Mouse (Mus musculus) midbrain, postnatal 0 days (tissue): ENCODE measurements around the gene 1700056E22Rik. TPM values are rescaled to one million over a fixed set of nuclear protein-coding genes. Genes with fewer than 3 reads are reported as not detected.

Experiments
- ATAC-seq: fragments of 200-750 bp; cut with Nextera tagmentation; 2 replicates; pipeline ENCODE4 v1.8.0; 2017; ENCODE audit warnings: moderate number of reproducible peaks, mild to moderate bottlenecking, moderate TSS enrichment, moderate library complexity; ENCODE audit not compliant: low FRiP score
- DNase-seq: peaks from one replicate; pipeline ENCODE4 v3.0.0-alpha.2; 2015; ENCODE audit warnings: low spot score
- H3K27ac ChIP-seq: fragments of 300-500 bp; sonication (generic); 2 replicates; pipeline ENCODE4 v1.5.1; 2014; ENCODE audit warnings: low read depth, mild to moderate bottlenecking, low read length, mixed read lengths
- H3K27me3 ChIP-seq: fragments of 300-500 bp; sonication (generic); 2 replicates; pipeline ENCODE4 v1.6.1; 2014; ENCODE audit warnings: low read length, control low read depth, mixed read lengths; ENCODE audit not compliant: insufficient read depth
- H3K36me3 ChIP-seq: fragments of 300-500 bp; sonication (generic); 2 replicates; pipeline ENCODE4 v1.6.1; 2014; ENCODE audit warnings: low read length, control low read depth, mixed read lengths; ENCODE audit not compliant: insufficient read depth
- H3K4me1 ChIP-seq: fragments of 300-500 bp; sonication (generic); 2 replicates; pipeline ENCODE4 v1.6.1; 2014; ENCODE audit warnings: mild to moderate bottlenecking, control low read depth, antibody characterized with exemption, low read length, mixed read lengths; ENCODE audit not compliant: insufficient read depth
- H3K4me2 ChIP-seq: fragments of 300-500 bp; sonication (generic); 2 replicates; pipeline ENCODE4 v1.6.1; 2014; ENCODE audit warnings: low read depth, mild to moderate bottlenecking, low read length, mixed read lengths; ENCODE audit not compliant: poor library complexity, severe bottlenecking
- H3K4me3 ChIP-seq: fragments of 300-500 bp; sonication (generic); 2 replicates; pipeline ENCODE4 v1.5.1; 2014; ENCODE audit warnings: low read depth, mild to moderate bottlenecking, low read length, moderate library complexity
- H3K9ac ChIP-seq: fragments of 300-500 bp; sonication (generic); replicated peaks from 2 replicates; pipeline ENCODE4 v1.6.1; 2014; ENCODE audit warnings: mild to moderate bottlenecking, low read length, moderate library complexity, mixed read lengths; ENCODE audit not compliant: poor library complexity, severe bottlenecking
- H3K9me3 ChIP-seq: fragments of 300-500 bp; sonication (generic); 2 replicates; pipeline ENCODE4 v1.6.1; 2016; ENCODE audit warnings: low read length, control low read depth
- CTCF ChIP-seq: IDR thresholded peaks from 2 replicates; pipeline ENCODE4 v1.5.1; 2016; ENCODE audit warnings: antibody characterized with exemption, mild to moderate bottlenecking
- WGBS: fragments of 180-500 bp; shearing (Covaris S2); extraction: QIAGEN DNeasy Blood & Tissue Kit; methylation state at CpG from one replicate; pipeline ENCODE4 v1.1.7; 2014; 5-methylcytosine and 5-hydroxymethylcytosine counted together
- polyA plus RNA-seq: library from polyadenylated mRNA; unstranded; fragments of >200 nt; fragmentation: Nextera tagmentation; extraction: Ambion mirVana; gene quantifications from 2 replicates; pipeline ENCODE4 v1.2.1, GENCODE M21; 2015
- total RNA-seq: library from RNA; depleted of rRNA; stranded (reverse); fragments of >200 nt; gene quantifications from 2 replicates; pipeline ENCODE4 v1.2.3, GENCODE M21; 2014

The 1700056E22Rik gene
- total and polyA plus RNA-seq, 2 experiments from 2014 or later = 1.1 to 1.2 TPM

- TF ChIP-seq CTCF = no peak
- H3K27ac ChIP-seq = peak overlapping the region; percentile 90
- H3K9ac ChIP-seq = peak overlapping the region; percentile 82
- H3K27me3 ChIP-seq = no peaks in the 10 kb centered on the region
- H3K4me2 ChIP-seq = peak overlapping the region; percentile 96
- H3K4me3 ChIP-seq = peak overlapping the region; percentile 58
- 21% methylated on average over 19 of the region's 19 CpGs for WGBS
- DNase-seq = no peak
- no peaks in the 10 kb centered on the region for H3K9me3 ChIP-seq
- H3K36me3 ChIP-seq = no peaks in the 10 kb centered on the region
- H3K4me1 ChIP-seq = peaks cover 6% of the 10 kb centered on the region; the same call in 1 of the 2 replicates
- peak; percentile 3; the same call in 1 of the 2 replicates for ATAC-seq
Observed at GRCm38 (mm10) chr1:184032682-184033389, 1.3 kb downstream of the 1700056E22Rik start.

DNA sequence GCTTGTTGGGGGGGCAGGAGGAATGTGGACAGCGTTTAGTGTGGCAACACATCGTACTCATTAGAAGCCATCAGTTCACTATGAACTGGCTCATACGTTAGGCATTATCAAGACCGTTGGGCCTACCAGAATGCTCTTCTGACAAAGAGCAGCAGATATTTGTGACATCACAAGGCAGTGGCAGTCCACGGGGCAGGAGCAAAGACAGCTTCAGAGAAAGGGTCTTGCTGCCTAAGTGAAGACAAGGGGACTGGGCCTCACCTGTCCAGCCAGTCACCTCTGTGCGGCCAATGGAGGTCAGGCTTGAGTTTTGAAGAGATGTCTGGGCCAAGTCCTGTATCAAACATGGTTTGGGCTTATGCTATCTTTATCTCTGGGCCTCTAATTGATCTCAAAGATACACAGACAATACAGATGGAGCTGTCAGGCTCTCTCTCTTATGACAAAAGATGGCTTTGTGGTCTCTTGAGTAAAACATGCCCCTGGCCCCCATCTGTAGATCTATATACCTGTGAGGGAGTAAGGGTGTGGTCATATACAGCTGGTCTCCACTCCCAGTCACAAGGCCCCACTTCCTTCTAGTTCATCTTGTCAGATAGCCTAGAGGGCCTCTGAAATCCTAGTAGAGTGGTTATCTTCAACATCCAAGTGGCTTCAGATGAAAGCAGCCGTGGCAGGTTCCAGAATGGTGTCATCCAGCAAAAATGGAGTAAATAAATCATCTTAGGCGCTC lies 3.9 kb downstream of the 1700056E22Rik start:
- ATAC-seq = no peak
- no peaks in the 10 kb centered on the region for H3K36me3 ChIP-seq
- no peaks in the 10 kb centered on the region for H3K27me3 ChIP-seq
- H3K4me2 ChIP-seq = no peak overlapping the region
- no peak overlapping the region for H3K9ac ChIP-seq
- H3K4me1 ChIP-seq = no peaks in the 10 kb centered on the region; the same call in 1 of the 2 replicates
- no peak overlapping the region for H3K4me3 ChIP-seq
- no peak for TF ChIP-seq CTCF
- WGBS = 91% methylated on average over 8 of the region's 8 CpGs
- no peak for DNase-seq
- H3K27ac ChIP-seq = no peak overlapping the region
- H3K9me3 ChIP-seq = no peaks in the 10 kb centered on the region

DNA sequence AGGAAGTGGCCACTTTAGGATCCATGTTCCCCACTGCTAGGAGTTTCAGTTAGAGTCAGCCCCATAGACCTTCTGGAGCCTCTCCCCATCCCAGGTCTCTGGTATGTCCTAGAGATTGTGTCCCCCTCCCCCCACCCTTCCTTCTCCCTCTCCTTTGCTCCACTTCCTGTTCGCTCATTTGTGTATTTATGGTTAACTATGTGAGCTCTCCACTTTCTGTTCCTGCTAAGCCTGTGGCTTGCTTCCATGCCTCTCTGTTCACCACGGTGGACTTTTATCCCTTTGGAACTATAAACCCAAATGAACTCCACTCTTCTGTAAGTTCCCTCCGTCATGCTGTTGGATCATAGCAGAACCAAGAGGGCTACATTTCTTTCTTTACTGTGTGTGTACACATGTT lies 7.1 kb downstream of the 1700056E22Rik start:
- no peaks in the 10 kb centered on the region for H3K27me3 ChIP-seq
- no peak for TF ChIP-seq CTCF
- H3K4me3 ChIP-seq = no peak overlapping the region
- ATAC-seq (no peak), DNase-seq (no peak)
- no peaks in the 10 kb centered on the region for H3K4me1 ChIP-seq
- H3K36me3 ChIP-seq = no peaks in the 10 kb centered on the region
- H3K27ac ChIP-seq = no peak overlapping the region
- no peak overlapping the region for H3K4me2 ChIP-seq
- 95% methylated on average over 3 of the region's 3 CpGs for WGBS
- no peak overlapping the region for H3K9ac ChIP-seq
- H3K9me3 ChIP-seq = no peaks in the 10 kb centered on the region

GRCm38 (mm10) chr1:184025079-184025478 lies 9.0 kb downstream of the 1700056E22Rik start:
- DNase-seq (no peak), ATAC-seq (no peak)
- Histone ChIP-seq H3K4me2 (no peak overlapping the region), H3K4me1 (no peaks in the 10 kb centered on the region), H3K4me3 (no peak overlapping the region), H3K27ac (no peak overlapping the region), H3K9me3 (no peaks in the 10 kb centered on the region), H3K27me3 (no peaks in the 10 kb centered on the region), H3K9ac (no peak overlapping the region), H3K36me3 (no peaks in the 10 kb centered on the region)
- WGBS = 93% methylated on average over 5 of the region's 5 CpGs
- TF ChIP-seq CTCF = no peak

GRCm38 (mm10) chr1:184024631-184025030 lies 9.5 kb downstream of the 1700056E22Rik start:
- H3K36me3 ChIP-seq = no peaks in the 10 kb centered on the region
- no peaks in the 10 kb centered on the region for H3K4me1 ChIP-seq
- no peaks in the 10 kb centered on the region for H3K27me3 ChIP-seq
- DNase-seq (no peak), ATAC-seq (no peak)
- no peaks in the 10 kb centered on the region for H3K9me3 ChIP-seq
- TF ChIP-seq CTCF = no peak
- no peak overlapping the region for H3K9ac ChIP-seq
- no peak overlapping the region for H3K4me2 ChIP-seq
- no peak overlapping the region for H3K4me3 ChIP-seq
- H3K27ac ChIP-seq = no peak overlapping the region
- 95% methylated on average over 2 of the region's 2 CpGs for WGBS

DNA sequence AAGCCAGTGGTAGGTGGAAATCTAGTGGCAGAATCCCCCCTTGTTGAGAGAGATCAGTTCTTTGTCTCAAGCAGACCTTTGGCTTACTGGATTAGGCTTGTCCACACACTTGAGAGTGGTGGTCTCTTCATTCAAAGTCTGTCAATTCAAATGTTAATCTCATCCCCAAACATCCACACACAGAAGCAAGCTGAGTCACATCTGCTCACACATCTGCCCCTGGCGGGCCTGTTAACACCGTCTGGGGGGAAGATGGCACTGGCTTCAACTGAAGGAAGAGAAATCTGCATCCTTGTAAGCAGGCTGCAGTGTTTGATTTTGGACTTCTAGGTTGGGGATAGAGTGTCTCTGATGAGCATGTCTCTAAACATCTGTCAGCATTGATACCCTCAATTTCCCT lies 10.1 kb downstream of the 1700056E22Rik start:
- 31% methylated on average over 2 of the region's 2 CpGs for WGBS
- no peak for ATAC-seq
- H3K27ac ChIP-seq = no peak overlapping the region

More for the DNA sequence above, 10.1 kb downstream of the 1700056E22Rik start:
- no peaks in the 10 kb centered on the region for H3K9me3 ChIP-seq
- no peaks in the 10 kb centered on the region for H3K36me3 ChIP-seq
- no peaks in the 10 kb centered on the region for H3K27me3 ChIP-seq
- no peak overlapping the region for H3K4me3 ChIP-seq
- H3K4me2 ChIP-seq = no peak overlapping the region
- no peak for TF ChIP-seq CTCF
- H3K4me1 ChIP-seq = no peaks in the 10 kb centered on the region
- no peak overlapping the region for H3K9ac ChIP-seq
- no peak for DNase-seq
